Mouse (Mus musculus) brain, embryonic 14.5 days (tissue): Measurements from ENCODE around the gene 1810062G17Rik.

Source experiments
- CTCF ChIP-seq: fragments of 200-500 bp; IDR thresholded peaks from 2 replicates; pipeline ENCODE4 v1.5.1; 2012; ENCODE audit warnings: inconsistent platforms, mild to moderate bottlenecking, moderate library complexity, borderline replicate concordance; ENCODE audit not compliant: insufficient read depth, insufficient read length; ENCODE audit errors: extremely low read depth
- POLR2A ChIP-seq: fragments of 200-500 bp; IDR thresholded peaks from 2 replicates; pipeline ENCODE4 v1.6.1; 2012; ENCODE audit warnings: mild to moderate bottlenecking, inconsistent platforms, borderline replicate concordance; ENCODE audit not compliant: poor library complexity, insufficient read depth, insufficient read length, severe bottlenecking; ENCODE audit errors: extremely low read depth

- TF ChIP-seq POLR2A (no peak), CTCF (no peak)
Observed at GRCm38 (mm10) chr3:36471856-36472255, 3.9 kb upstream of the 1810062G17Rik start.
